Comparison of ENCODE assay signal across 13 mouse cellular contexts in the genomic region with DNA sequence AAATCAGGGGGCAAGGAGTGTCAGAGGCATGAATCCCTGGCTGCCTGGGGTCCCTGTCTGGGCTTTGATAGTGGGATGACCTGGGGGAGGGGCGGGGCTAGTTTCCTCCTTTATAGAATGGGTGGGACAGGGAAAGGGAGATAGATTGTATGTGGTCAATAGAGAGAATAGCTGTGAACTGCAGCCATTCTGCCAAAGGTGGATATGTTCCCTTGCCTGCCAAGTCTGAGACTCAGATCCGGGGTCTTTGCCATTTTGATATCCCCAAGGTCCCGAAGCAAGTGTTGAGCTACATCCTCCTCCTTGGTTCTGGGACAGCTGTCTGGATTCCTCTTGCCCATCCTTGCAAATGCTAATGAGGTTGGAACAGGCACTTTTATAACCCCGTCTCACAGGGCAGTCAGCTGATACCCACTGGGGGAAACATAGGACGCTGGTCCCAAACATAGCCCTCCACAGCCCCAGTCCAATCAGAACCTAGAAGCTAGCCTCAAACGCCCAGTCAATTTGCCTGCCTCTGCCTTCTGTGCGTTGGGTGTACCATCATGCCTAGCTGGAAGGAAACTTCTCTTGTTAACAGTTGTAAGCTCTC.
"Had no signal": no experiment of that assay in that cellular context is flagged by ENCODE, and none has a peak within 500 bp of the region (broad histone marks: within the 10 kb centered on the region; RNA-seq: fewer than 3 reads in every experiment).

No protein-coding gene starts in this region.

- H3K27ac ChIP-seq: kidney, postnatal 0 days; left cerebral cortex, adult 2 months; liver, embryonic 15.5 days; midbrain, embryonic 13.5 days; neural tube, embryonic 15.5 days had no signal

- H3K4me1 ChIP-seq: neural tube, embryonic 15.5 days had no signal

- H3K4me3 ChIP-seq: left cerebral cortex, adult 2 months; liver, embryonic 15.5 days; midbrain, embryonic 13.5 days; myocyte; neural tube, embryonic 15.5 days had no signal

- DNase-seq: kidney, adult 8-10 months; lung, adult 2 months; lung, postnatal 4 days; right cerebral cortex, adult 18-20 months; right cerebral cortex, postnatal 25 days had no signal

- ATAC-seq: lung, postnatal 0 days; midbrain, embryonic 13.5 days had no signal

- H3K9me3 ChIP-seq: liver, embryonic 15.5 days; midbrain, embryonic 13.5 days; neural tube, embryonic 15.5 days had no signal

- H3K4me2 ChIP-seq: liver, embryonic 11.5 days; liver, embryonic 15.5 days; midbrain, embryonic 13.5 days; neural tube, embryonic 15.5 days had no signal

- H3K27me3 ChIP-seq: liver, embryonic 15.5 days; midbrain, embryonic 13.5 days; neural tube, embryonic 15.5 days had no signal

- H3K9ac ChIP-seq: liver, embryonic 15.5 days; midbrain, embryonic 13.5 days; neural tube, embryonic 15.5 days had no signal
